Mouse (Mus musculus): ENCODE measurements around the gene Hyal6. TPM values are rescaled to one million over a fixed set of nuclear protein-coding genes. Genes with fewer than 3 reads are reported as not detected.

Hyal6 gene
- polyA plus RNA-seq, 1 experiment from 2014 or later = not detected

DNA sequence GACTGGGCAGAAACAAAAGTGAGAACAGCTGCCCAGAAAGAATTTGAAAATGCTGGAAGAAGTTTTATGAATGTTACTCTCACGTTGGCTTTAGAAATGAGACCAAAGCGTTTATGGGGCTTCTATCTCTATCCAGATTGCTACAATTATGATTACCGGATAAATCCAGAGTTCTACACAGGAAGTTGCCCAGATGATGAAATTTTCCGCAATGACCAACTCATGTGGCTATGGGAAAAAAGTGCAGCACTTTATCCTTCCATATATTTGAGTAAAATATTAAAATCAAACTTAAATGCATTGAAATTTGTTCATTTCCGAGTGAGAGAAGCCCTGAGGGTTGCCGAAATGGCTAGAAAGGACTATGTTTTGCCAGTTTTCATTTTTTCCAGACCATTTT is 1.5 kb downstream of the Hyal6 start:
- Histone ChIP-seq H3K4me3 (ENCODE audit: low read depth, low read length) (no peak overlapping the region), H3K36me3 (ENCODE audit: control insufficient read depth, insufficient read depth, low read length) (no peaks in the 10 kb centered on the region), H3K4me2 (ENCODE audit: low read length) (no peak overlapping the region), H3K9me3 (replicated peaks; ENCODE audit: control insufficient read depth, low read length, poor library complexity, severe bottlenecking) (no peaks in the 10 kb centered on the region), H3K27me3 (ENCODE audit: control insufficient read depth, insufficient read depth, low read depth, low read length) (no peaks in the 10 kb centered on the region), H3K4me1 (ENCODE audit: control insufficient read depth, insufficient read depth, low read length) (no peaks in the 10 kb centered on the region), H3K9ac (ENCODE audit: low read depth, low read length) (no peak overlapping the region), H3K27ac (ENCODE audit: low read length) (no peak overlapping the region)
- 92% methylated on average over 6 of the region's 6 CpGs for WGBS
- no peak for ATAC-seq

DNA sequence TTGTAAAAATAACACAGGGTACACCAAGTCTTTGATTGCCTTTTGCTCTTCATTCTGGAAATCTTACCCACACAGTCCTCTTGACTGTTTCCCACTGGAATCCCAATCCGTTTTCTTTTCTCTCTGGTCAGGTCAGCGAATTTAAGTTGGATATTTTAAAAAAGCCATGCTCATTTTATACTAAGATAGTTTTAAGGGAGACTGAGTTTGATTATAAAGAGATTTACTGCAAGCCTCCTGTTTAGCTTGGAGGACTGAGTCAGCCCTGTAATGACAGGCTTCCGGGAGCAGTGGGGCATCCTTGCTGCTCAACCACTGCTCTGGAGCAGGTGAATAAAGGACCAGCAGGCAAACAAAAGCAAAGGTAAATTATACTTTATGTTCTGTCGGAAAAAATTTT is 15.0 kb downstream of the Hyal6 start, which contains the start of gene Hyal4:
Gene Hyal4, plus strand, starts transcription at position 301 of the 400 bp plus-strand sequence.
- no peak for ATAC-seq
- no peak within 1 kb of the TSS for H3K27ac ChIP-seq (ENCODE audit: low read length)
- no peaks in the 10 kb centered on the region for H3K36me3 ChIP-seq (ENCODE audit: control insufficient read depth, insufficient read depth, low read length)
- no peak within 1 kb of the TSS for H3K4me2 ChIP-seq (ENCODE audit: low read length)
- H3K4me3 ChIP-seq (ENCODE audit: low read depth, low read length) = no peak within 1 kb of the TSS
- WGBS = 84% methylated on average over 4 of the region's 4 CpGs
- no peaks in the 10 kb centered on the region for H3K9me3 ChIP-seq (replicated peaks; ENCODE audit: control insufficient read depth, low read length, poor library complexity, severe bottlenecking)
- H3K27me3 ChIP-seq (ENCODE audit: control insufficient read depth, insufficient read depth, low read depth, low read length) = no peaks in the 10 kb centered on the region
- H3K4me1 ChIP-seq (ENCODE audit: control insufficient read depth, insufficient read depth, low read length) = no peaks in the 10 kb centered on the region
- no peak within 1 kb of the TSS for H3K9ac ChIP-seq (ENCODE audit: low read depth, low read length)

DNA sequence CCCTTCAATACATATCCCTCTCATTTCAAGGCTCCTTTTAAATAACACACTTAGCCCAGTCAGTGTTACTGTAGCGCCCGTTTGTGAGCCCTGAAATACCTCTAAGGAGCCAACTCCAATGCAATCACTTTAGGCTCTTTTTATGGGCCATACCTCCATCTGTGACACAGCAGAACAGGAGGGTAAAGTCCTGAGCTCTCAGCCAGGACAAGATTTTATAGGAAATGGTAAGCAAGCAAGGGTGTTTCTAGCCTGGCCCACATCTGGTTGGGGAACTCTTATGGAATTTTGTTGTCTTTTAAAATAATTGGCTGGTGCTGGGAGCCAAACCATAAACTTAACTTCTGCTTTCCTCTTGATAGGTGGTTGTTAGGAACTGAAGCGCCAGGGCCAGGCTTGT is 26.2 kb downstream of the Hyal6 start:
- Histone ChIP-seq H3K27me3 (ENCODE audit: control insufficient read depth, insufficient read depth, low read depth, low read length) (no peaks in the 10 kb centered on the region), H3K9ac (ENCODE audit: low read depth, low read length) (no peak overlapping the region), H3K27ac (ENCODE audit: low read length) (no peak overlapping the region), H3K9me3 (replicated peaks; ENCODE audit: control insufficient read depth, low read length, poor library complexity, severe bottlenecking) (no peaks in the 10 kb centered on the region), H3K4me2 (ENCODE audit: low read length) (no peak overlapping the region), H3K36me3 (ENCODE audit: control insufficient read depth, insufficient read depth, low read length) (no peaks in the 10 kb centered on the region), H3K4me1 (ENCODE audit: control insufficient read depth, insufficient read depth, low read length) (no peaks in the 10 kb centered on the region), H3K4me3 (ENCODE audit: low read depth, low read length) (no peak overlapping the region)
- ATAC-seq = no peak
- 97% methylated on average over 3 of the region's 3 CpGs for WGBS

DNA sequence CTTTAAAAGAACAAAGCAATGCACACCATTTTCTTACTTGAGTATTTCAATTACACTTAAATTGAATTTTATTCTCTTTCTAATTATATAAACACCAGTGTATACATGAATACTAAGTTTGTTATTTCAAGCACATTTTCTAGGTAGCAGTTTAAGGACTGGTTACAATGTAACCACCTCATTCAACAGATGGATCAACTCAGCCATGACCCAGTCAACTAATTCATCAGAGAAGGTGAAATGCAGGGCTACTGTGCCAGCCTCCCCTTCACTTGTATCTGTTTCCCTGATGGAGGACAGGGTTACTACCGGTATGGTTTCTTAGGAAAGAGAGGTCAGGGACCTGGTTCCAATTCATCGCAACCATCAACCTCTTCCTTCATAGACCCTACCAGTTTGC is 33.2 kb downstream of the Hyal6 start:
- Histone ChIP-seq H3K9ac (ENCODE audit: low read depth, low read length) (no peak overlapping the region), H3K4me2 (ENCODE audit: low read length) (no peak overlapping the region), H3K4me3 (ENCODE audit: low read depth, low read length) (no peak overlapping the region), H3K36me3 (ENCODE audit: control insufficient read depth, insufficient read depth, low read length) (no peaks in the 10 kb centered on the region), H3K9me3 (replicated peaks; ENCODE audit: control insufficient read depth, low read length, poor library complexity, severe bottlenecking) (no peaks in the 10 kb centered on the region), H3K4me1 (ENCODE audit: control insufficient read depth, insufficient read depth, low read length) (no peaks in the 10 kb centered on the region), H3K27me3 (ENCODE audit: control insufficient read depth, insufficient read depth, low read depth, low read length) (no peaks in the 10 kb centered on the region), H3K27ac (ENCODE audit: low read length) (no peak overlapping the region)
- WGBS = 93% methylated on average over 2 of the region's 2 CpGs
- no peak for ATAC-seq

DNA sequence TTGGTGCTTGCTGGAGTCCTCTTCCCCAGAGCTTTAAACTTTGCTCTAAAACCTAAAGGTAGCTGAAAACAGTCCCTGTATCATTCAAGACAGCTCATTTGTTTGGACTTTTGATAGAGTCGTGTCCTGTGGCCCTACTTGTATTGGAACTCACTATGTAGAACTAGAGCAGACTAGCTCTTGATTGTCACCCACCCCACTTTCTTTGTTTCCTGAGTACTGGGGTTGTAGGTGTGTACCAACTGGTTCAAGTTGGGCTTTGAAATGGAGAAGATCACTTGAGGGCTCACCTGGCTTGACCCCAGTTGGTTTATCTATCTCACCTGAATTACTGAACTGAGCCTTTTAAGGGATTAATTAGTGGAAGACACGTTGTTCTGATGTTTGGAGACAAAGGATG is 46.1 kb downstream of the Hyal6 start:
- ATAC-seq = no peak
- Histone ChIP-seq H3K36me3 (ENCODE audit: control insufficient read depth, insufficient read depth, low read length) (no peaks in the 10 kb centered on the region), H3K4me2 (ENCODE audit: low read length) (no peak overlapping the region), H3K27ac (ENCODE audit: low read length) (no peak overlapping the region), H3K9ac (ENCODE audit: low read depth, low read length) (no peak overlapping the region), H3K27me3 (ENCODE audit: control insufficient read depth, insufficient read depth, low read depth, low read length) (no peaks in the 10 kb centered on the region), H3K9me3 (replicated peaks; ENCODE audit: control insufficient read depth, low read length, poor library complexity, severe bottlenecking) (no peaks in the 10 kb centered on the region), H3K4me3 (ENCODE audit: low read depth, low read length) (no peak overlapping the region), H3K4me1 (ENCODE audit: control insufficient read depth, insufficient read depth, low read length) (no peaks in the 10 kb centered on the region)
- WGBS = 68% methylated on average over 2 of the region's 2 CpGs

DNA sequence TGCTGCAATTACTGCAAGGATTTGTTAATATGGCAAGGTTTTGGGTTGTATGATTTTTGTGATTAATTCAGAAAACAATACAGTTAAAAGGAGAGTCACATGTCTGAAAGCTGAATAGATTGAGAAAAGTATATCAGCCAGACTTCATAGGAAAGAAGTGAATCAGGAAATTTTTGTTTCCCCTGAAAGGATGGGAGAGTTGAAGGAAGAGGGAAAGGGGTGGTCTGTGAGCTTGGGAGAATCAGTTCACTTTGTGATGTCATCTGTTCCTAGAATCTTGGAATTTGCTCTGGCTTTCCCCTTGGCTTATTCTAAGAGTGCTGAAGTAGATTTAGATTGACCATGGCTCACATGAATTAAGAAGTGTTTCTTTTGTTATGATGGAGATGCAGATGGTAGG is 57.8 kb downstream of the Hyal6 start, which contains the start of gene Spam1:
Gene Spam1, plus strand, starts transcription at position 301 of the 400 bp plus-strand sequence.
- Histone ChIP-seq H3K9me3 (replicated peaks; ENCODE audit: control insufficient read depth, low read length, poor library complexity, severe bottlenecking) (no peaks in the 10 kb centered on the region), H3K27me3 (ENCODE audit: control insufficient read depth, insufficient read depth, low read depth, low read length) (no peaks in the 10 kb centered on the region), H3K36me3 (ENCODE audit: control insufficient read depth, insufficient read depth, low read length) (no peaks in the 10 kb centered on the region), H3K4me1 (ENCODE audit: control insufficient read depth, insufficient read depth, low read length) (no peaks in the 10 kb centered on the region), H3K4me2 (ENCODE audit: low read length) (no peak within 1 kb of the TSS), H3K9ac (ENCODE audit: low read depth, low read length) (no peak within 1 kb of the TSS), H3K4me3 (ENCODE audit: low read depth, low read length) (no peak within 1 kb of the TSS), H3K27ac (ENCODE audit: low read length) (no peak within 1 kb of the TSS)
- no peak for ATAC-seq

Other genes with a start within 250 kb of the Hyal6 start
- 1.9 TPM in 2 replicates for gene Iqub, start 218.2 kb upstream of the Hyal6 start, polyA plus RNA-seq (2015; fragmentation: Nextera tagmentation; extraction: Ambion mirVana)
- gene Ndufa5, start 205.2 kb upstream of the Hyal6 start, polyA plus RNA-seq (2015; fragmentation: Nextera tagmentation; extraction: Ambion mirVana) = 410 and 412 TPM in 2 replicates
- not detected in 2 replicates for gene Asb15, start 205.1 kb upstream of the Hyal6 start, polyA plus RNA-seq (2015; fragmentation: Nextera tagmentation; extraction: Ambion mirVana)
- gene Lmod2, start 135.5 kb upstream of the Hyal6 start, polyA plus RNA-seq (2015; fragmentation: Nextera tagmentation; extraction: Ambion mirVana) = not detected in 2 replicates
- gene Wasl, start 68.2 kb upstream of the Hyal6 start, polyA plus RNA-seq (2015; fragmentation: Nextera tagmentation; extraction: Ambion mirVana) = 61.3 and 63.2 TPM in 2 replicates
- gene Hyal4, start 15.1 kb downstream of the Hyal6 start, polyA plus RNA-seq (2015; fragmentation: Nextera tagmentation; extraction: Ambion mirVana) = not detected in 2 replicates
- not detected in 2 replicates for gene Spam1, start 57.9 kb downstream of the Hyal6 start, polyA plus RNA-seq (2015; fragmentation: Nextera tagmentation; extraction: Ambion mirVana)
- not detected in 2 replicates for gene Hyal5, start 124.8 kb downstream of the Hyal6 start, polyA plus RNA-seq (2015; fragmentation: Nextera tagmentation; extraction: Ambion mirVana)
- gene Tmem229a, start 223.1 kb downstream of the Hyal6 start, polyA plus RNA-seq (2015; fragmentation: Nextera tagmentation; extraction: Ambion mirVana) = 3.4 and 4.6 TPM in 2 replicates